In genomic region chr3:116969003-116969402, GRCm38 (mm10) we compare ENCODE assay signal across 8 mouse cellular contexts. TPM values are rescaled to one million over a fixed set of nuclear protein-coding genes. Genes with fewer than 3 reads are reported as not detected.
DNase-seq lines count a peak whose midpoint lies in the region; ATAC-seq and TF ChIP-seq lines count a peak whose summit lies in the region.

No protein-coding gene starts in this region.

- TF ChIP-seq CTCF in lung, postnatal 0 days (IDR thresholded peaks at IDR 0.05), result no peak
- TF ChIP-seq CTCF in stomach, postnatal 0 days (IDR thresholded peaks at IDR 0.05; ENCODE audit: low read depth), result no peak

- H3K27me3 ChIP-seq in lung, postnatal 0 days (replicated peaks; ENCODE audit: insufficient read depth, low read length), result no peaks in the 10 kb centered on the region
- no peaks in the 10 kb centered on the region for H3K27me3 ChIP-seq in liver, embryonic 12.5 days (replicated peaks)
- H3K27me3 ChIP-seq in stomach, postnatal 0 days (ENCODE audit: control insufficient read depth, insufficient read depth, low read length), result no peaks in the 10 kb centered on the region

- no peaks in the 10 kb centered on the region for H3K4me1 ChIP-seq in lung, postnatal 0 days (ENCODE audit: insufficient read depth, low read depth, low read length)
- H3K4me1 ChIP-seq in liver, embryonic 12.5 days, result no peaks in the 10 kb centered on the region
- H3K4me1 ChIP-seq in stomach, postnatal 0 days (replicated peaks; ENCODE audit: control insufficient read depth, insufficient read depth), result peaks cover 2% of the 10 kb centered on the region; the same call in 1 of the 2 replicates

- H3K27ac ChIP-seq in lung, postnatal 0 days (ENCODE audit: low read length), result no peak overlapping the region; the same call in 1 of the 2 replicates
- H3K27ac ChIP-seq in liver, embryonic 12.5 days, result no peak overlapping the region
- H3K27ac ChIP-seq in stomach, postnatal 0 days (replicated peaks), result no peak overlapping the region

- peak overlapping the region; percentile 43 for H3K4me3 ChIP-seq in lung, postnatal 0 days (ENCODE audit: low read depth, low read length)
- H3K4me3 ChIP-seq in liver, embryonic 12.5 days, result peak overlapping the region; percentile 37; the same call in 1 of the 2 replicates
- H3K4me3 ChIP-seq in stomach, postnatal 0 days (ENCODE audit: low read depth, low read length), result peak overlapping the region; percentile 43; the same call in 1 of the 2 replicates

- peak; percentile 19 for DNase-seq in embryo, embryonic 10.5 days (ENCODE audit: low spot score)
- DNase-seq in embryo, embryonic 11 days, result no peak
- no peak for DNase-seq in lung, postnatal 0 days (ENCODE audit: low spot score)
- no peak for DNase-seq in lung, postnatal 14 days
- DNase-seq in stomach, postnatal 0 days (ENCODE audit: low spot score), result no peak
- no peak for DNase-seq in frontal cortex, postnatal 10 days (ENCODE audit: low spot score in 2 of 2)
- no peak for DNase-seq in natural killer cell, adult 2 months (ENCODE audit: low spot score in 2 of 2)

- WGBS in lung, postnatal 0 days, result 24% methylated on average over 4 of the region's 5 CpGs
- WGBS in liver, embryonic 12.5 days (ENCODE audit: insufficient replicate concordance), result 29% methylated on average over 5 of the region's 5 CpGs
- 27% methylated on average over 3 of the region's 5 CpGs for WGBS in stomach, postnatal 0 days

- no peak for ATAC-seq in lung, postnatal 0 days
- no peak for ATAC-seq in liver, embryonic 12.5 days
- ATAC-seq in stomach, postnatal 0 days (ENCODE audit: low FRiP score, low TSS enrichment), result no peak

- no peaks in the 10 kb centered on the region for H3K36me3 ChIP-seq in lung, postnatal 0 days (ENCODE audit: insufficient read depth, low read length)
- no peaks in the 10 kb centered on the region for H3K36me3 ChIP-seq in liver, embryonic 12.5 days
- no peaks in the 10 kb centered on the region for H3K36me3 ChIP-seq in stomach, postnatal 0 days (ENCODE audit: control insufficient read depth, insufficient read depth, low read length)

- peak overlapping the region; percentile 58 for H3K4me2 ChIP-seq in lung, postnatal 0 days (replicated peaks; ENCODE audit: low read depth, low read length)
- H3K4me2 ChIP-seq in liver, embryonic 12.5 days, result peak overlapping the region; percentile 50
- H3K4me2 ChIP-seq in stomach, postnatal 0 days (replicated peaks; ENCODE audit: low read depth), result peak overlapping the region; percentile 60

- H3K9me3 ChIP-seq in lung, postnatal 0 days (ENCODE audit: low read length), result no peaks in the 10 kb centered on the region
- no peaks in the 10 kb centered on the region for H3K9me3 ChIP-seq in liver, embryonic 12.5 days (replicated peaks)
- H3K9me3 ChIP-seq in stomach, postnatal 0 days (ENCODE audit: control insufficient read depth, low read length), result no peaks in the 10 kb centered on the region

- TF ChIP-seq EP300 in lung, postnatal 0 days (IDR thresholded peaks at IDR 0.05), result no peak
- TF ChIP-seq EP300 in stomach, postnatal 0 days (optimal IDR thresholded peaks at IDR 0.05), result no peak

- no peak overlapping the region; the same call in 1 of the 2 replicates for H3K9ac ChIP-seq in lung, postnatal 0 days (replicated peaks; ENCODE audit: low read depth)
- no peak overlapping the region for H3K9ac ChIP-seq in liver, embryonic 12.5 days
- H3K9ac ChIP-seq in stomach, postnatal 0 days (ENCODE audit: low read length), result no peak overlapping the region

RNA-seq across cellular contexts. Expression of gene Palmd, which starts 0.2 kb away (rescaled TPM):
- 16.1 and 23.0 TPM in 2 replicates for polyA plus RNA-seq in lung, postnatal 0 days (2015; fragmentation: Nextera tagmentation; extraction: Ambion mirVana)
- polyA plus RNA-seq in liver, embryonic 12.5 days (2016; fragmentation: Nextera tagmentation; extraction: Ambion mirVana), result 3.0 and 4.0 TPM in 2 replicates
- 6.4 and 7.6 TPM in 2 replicates for polyA plus RNA-seq in stomach, postnatal 0 days (2015; fragmentation: Nextera tagmentation; extraction: Ambion mirVana)

RNA-seq across cellular contexts. Expression of gene 4930455H04Rik, which starts 0.9 kb away (rescaled TPM):
- polyA plus RNA-seq in lung, postnatal 0 days (2015; fragmentation: Nextera tagmentation; extraction: Ambion mirVana), result not detected in 2 replicates
- not detected in 2 replicates for polyA plus RNA-seq in liver, embryonic 12.5 days (2016; fragmentation: Nextera tagmentation; extraction: Ambion mirVana)
- polyA plus RNA-seq in stomach, postnatal 0 days (2015; fragmentation: Nextera tagmentation; extraction: Ambion mirVana), result 0.07 TPM in 1 of 2 replicates, not detected in the other
